Mouse (Mus musculus): ENCODE measurements at regions not wholly inside any gene's neighbourhood (a gene's known extent, or its start where the extent isn't known, plus 50 kb on each side); places are given as distances from the start of the nearest gene placed in this dataset.

GRCm38 (mm10) chr4:149844971-149845370, 70.9 kb upstream of the Slc25a33 start:
- Histone ChIP-seq H3K27me3 (ENCODE audit: control insufficient read depth, insufficient read depth, low read length) (no peaks in the 10 kb centered on the region), H3K4me1 (ENCODE audit: control insufficient read depth, insufficient read depth, low read length) (peaks cover 17% of the 10 kb centered on the region), H3K4me2 (ENCODE audit: low read depth, low read length) (no peak overlapping the region), H3K4me3 (ENCODE audit: low read length) (no peak overlapping the region), H3K9me3 (replicated peaks; ENCODE audit: control insufficient read depth, low read length) (no peaks in the 10 kb centered on the region), H3K36me3 (ENCODE audit: control insufficient read depth, insufficient read depth) (no peaks in the 10 kb centered on the region), H3K9ac (ENCODE audit: low read length) (no peak overlapping the region), H3K27ac (ENCODE audit: low read length) (no peak overlapping the region)
- WGBS: 55% methylated on average over 10 of the region's 10 CpGs
- ATAC-seq (replicated peaks; ENCODE audit: extremely low read depth, insufficient read depth, low FRiP score): no peak

GRCm38 (mm10) chr4:149843736-149844135, 69.7 kb upstream of the Slc25a33 start:
- H3K4me1 ChIP-seq (ENCODE audit: control insufficient read depth, insufficient read depth, low read length): peaks cover 17% of the 10 kb centered on the region
- no peak for ATAC-seq (replicated peaks; ENCODE audit: extremely low read depth, insufficient read depth, low FRiP score)
- H3K4me3 ChIP-seq (ENCODE audit: low read length): no peak overlapping the region
- H3K9me3 ChIP-seq (replicated peaks; ENCODE audit: control insufficient read depth, low read length): no peaks in the 10 kb centered on the region
- no peak overlapping the region for H3K4me2 ChIP-seq (ENCODE audit: low read depth, low read length)
- H3K9ac ChIP-seq (ENCODE audit: low read length): no peak overlapping the region
- no peaks in the 10 kb centered on the region for H3K36me3 ChIP-seq (ENCODE audit: control insufficient read depth, insufficient read depth)
- 31% methylated on average over 10 of the region's 10 CpGs for WGBS
- no peaks in the 10 kb centered on the region for H3K27me3 ChIP-seq (ENCODE audit: control insufficient read depth, insufficient read depth, low read length)
- no peak overlapping the region for H3K27ac ChIP-seq (ENCODE audit: low read length)

GRCm38 (mm10) chr4:149842906-149843305, 68.8 kb upstream of the Slc25a33 start:
- ATAC-seq (replicated peaks; ENCODE audit: extremely low read depth, insufficient read depth, low FRiP score): no peak

GRCm38 (mm10) chr4:149841856-149842255, 67.8 kb upstream of the Slc25a33 start:
- Histone ChIP-seq H3K9me3 (replicated peaks; ENCODE audit: control insufficient read depth, low read length) (peaks cover 5% of the 10 kb centered on the region; the same call in 1 of the 2 replicates), H3K36me3 (ENCODE audit: control insufficient read depth, insufficient read depth) (no peaks in the 10 kb centered on the region), H3K9ac (ENCODE audit: low read length) (no peak overlapping the region), H3K4me3 (ENCODE audit: low read length) (no peak overlapping the region), H3K4me2 (ENCODE audit: low read depth, low read length) (no peak overlapping the region), H3K27ac (ENCODE audit: low read length) (no peak overlapping the region), H3K4me1 (ENCODE audit: control insufficient read depth, insufficient read depth, low read length) (peaks cover 17% of the 10 kb centered on the region), H3K27me3 (ENCODE audit: control insufficient read depth, insufficient read depth, low read length) (no peaks in the 10 kb centered on the region)
- ATAC-seq (replicated peaks; ENCODE audit: extremely low read depth, insufficient read depth, low FRiP score): no peak
- 75% methylated on average over 6 of the region's 6 CpGs for WGBS

More at GRCm38 (mm10) chr4:149842906-149843305, 68.8 kb upstream of the Slc25a33 start:
- 78% methylated on average over 7 of the region's 7 CpGs for WGBS
- Histone ChIP-seq H3K4me2 (ENCODE audit: low read depth, low read length) (no peak overlapping the region), H3K27ac (ENCODE audit: low read length) (no peak overlapping the region), H3K36me3 (ENCODE audit: control insufficient read depth, insufficient read depth) (no peaks in the 10 kb centered on the region), H3K9ac (ENCODE audit: low read length) (no peak overlapping the region), H3K4me1 (ENCODE audit: control insufficient read depth, insufficient read depth, low read length) (peaks cover 17% of the 10 kb centered on the region), H3K27me3 (ENCODE audit: control insufficient read depth, insufficient read depth, low read length) (no peaks in the 10 kb centered on the region), H3K9me3 (replicated peaks; ENCODE audit: control insufficient read depth, low read length) (no peaks in the 10 kb centered on the region), H3K4me3 (ENCODE audit: low read length) (no peak overlapping the region)

GRCm38 (mm10) chr4:149840511-149841292, 66.6 kb upstream of the Slc25a33 start:
- no peak overlapping the region for H3K4me3 ChIP-seq (ENCODE audit: low read length)
- H3K9me3 ChIP-seq (replicated peaks; ENCODE audit: control insufficient read depth, low read length): peaks cover 5% of the 10 kb centered on the region; the same call in 1 of the 2 replicates
- ATAC-seq (replicated peaks; ENCODE audit: extremely low read depth, insufficient read depth, low FRiP score): peak; percentile 84
- no peak overlapping the region for H3K4me2 ChIP-seq (ENCODE audit: low read depth, low read length)
- H3K9ac ChIP-seq (ENCODE audit: low read length): 0 out of 2 replicates have a peak overlapping the region, but pooled peaks have one; percentile 5
- H3K4me1 ChIP-seq (ENCODE audit: control insufficient read depth, insufficient read depth, low read length): peaks cover 17% of the 10 kb centered on the region
- no peaks in the 10 kb centered on the region for H3K36me3 ChIP-seq (ENCODE audit: control insufficient read depth, insufficient read depth)
- no peaks in the 10 kb centered on the region for H3K27me3 ChIP-seq (ENCODE audit: control insufficient read depth, insufficient read depth, low read length)
- peak overlapping the region; percentile 64 for H3K27ac ChIP-seq (ENCODE audit: low read length)
- 55% methylated on average over 12 of the region's 12 CpGs for WGBS

- H3K4me1 ChIP-seq (ENCODE audit: control insufficient read depth, insufficient read depth, low read length): peaks cover 14% of the 10 kb centered on the region
- no peaks in the 10 kb centered on the region for H3K36me3 ChIP-seq (ENCODE audit: control insufficient read depth, insufficient read depth)
- H3K27me3 ChIP-seq (ENCODE audit: control insufficient read depth, insufficient read depth, low read length): no peaks in the 10 kb centered on the region
- peaks cover 5% of the 10 kb centered on the region; the same call in 1 of the 2 replicates for H3K9me3 ChIP-seq (replicated peaks; ENCODE audit: control insufficient read depth, low read length)
- no peak overlapping the region for H3K4me3 ChIP-seq (ENCODE audit: low read length)
- no peak overlapping the region for H3K4me2 ChIP-seq (ENCODE audit: low read depth, low read length)
- no peak overlapping the region for H3K9ac ChIP-seq (ENCODE audit: low read length)
- 13% methylated on average over 3 of the region's 3 CpGs for WGBS
- no peak overlapping the region for H3K27ac ChIP-seq (ENCODE audit: low read length)
- no peak for ATAC-seq (replicated peaks; ENCODE audit: extremely low read depth, insufficient read depth, low FRiP score)
Observed at GRCm38 (mm10) chr4:149838682-149839081, 64.6 kb upstream of the Slc25a33 start.

- no peak overlapping the region for H3K9ac ChIP-seq (ENCODE audit: low read length)
- no peak overlapping the region for H3K27ac ChIP-seq (ENCODE audit: low read length)
- H3K9me3 ChIP-seq (replicated peaks; ENCODE audit: control insufficient read depth, low read length): peaks cover 5% of the 10 kb centered on the region; the same call in 1 of the 2 replicates
- H3K36me3 ChIP-seq (ENCODE audit: control insufficient read depth, insufficient read depth): no peaks in the 10 kb centered on the region
- no peak for ATAC-seq (replicated peaks; ENCODE audit: extremely low read depth, insufficient read depth, low FRiP score)
- no peaks in the 10 kb centered on the region for H3K4me1 ChIP-seq (ENCODE audit: control insufficient read depth, insufficient read depth, low read length)
- H3K27me3 ChIP-seq (ENCODE audit: control insufficient read depth, insufficient read depth, low read length): no peaks in the 10 kb centered on the region
- no peak overlapping the region for H3K4me3 ChIP-seq (ENCODE audit: low read length)
- WGBS: 47% methylated on average over 9 of the region's 9 CpGs
- no peak overlapping the region for H3K4me2 ChIP-seq (ENCODE audit: low read depth, low read length)
Observed at GRCm38 (mm10) chr4:149834646-149835156, 60.6 kb upstream of the Slc25a33 start.

GRCm38 (mm10) chr4:149832446-149833101, 58.5 kb upstream of the Slc25a33 start:
- Histone ChIP-seq H3K27ac (ENCODE audit: low read length) (no peak overlapping the region), H3K36me3 (ENCODE audit: control insufficient read depth, insufficient read depth) (no peaks in the 10 kb centered on the region), H3K9me3 (replicated peaks; ENCODE audit: control insufficient read depth, low read length) (peaks cover 10% of the 10 kb centered on the region), H3K9ac (ENCODE audit: low read length) (no peak overlapping the region), H3K4me1 (ENCODE audit: control insufficient read depth, insufficient read depth, low read length) (no peaks in the 10 kb centered on the region), H3K4me2 (ENCODE audit: low read depth, low read length) (no peak overlapping the region), H3K27me3 (ENCODE audit: control insufficient read depth, insufficient read depth, low read length) (no peaks in the 10 kb centered on the region), H3K4me3 (ENCODE audit: low read length) (no peak overlapping the region)
- 46% methylated on average over 10 of the region's 10 CpGs for WGBS
- ATAC-seq (replicated peaks; ENCODE audit: extremely low read depth, insufficient read depth, low FRiP score): no peak

All from heart, embryonic 16.5 days (tissue).